Mouse (Mus musculus): ENCODE measurements at regions not wholly inside any gene's neighbourhood (a gene's known extent, or its start where the extent isn't known, plus 50 kb on each side); places are given as distances from the start of the nearest gene placed in this dataset.

- DNase-seq (ENCODE audit: low spot score) = no peak
Measured at GRCm38 (mm10) chr3:148659024-148659423, 331.3 kb downstream of the Adgrl2 start.

DNA sequence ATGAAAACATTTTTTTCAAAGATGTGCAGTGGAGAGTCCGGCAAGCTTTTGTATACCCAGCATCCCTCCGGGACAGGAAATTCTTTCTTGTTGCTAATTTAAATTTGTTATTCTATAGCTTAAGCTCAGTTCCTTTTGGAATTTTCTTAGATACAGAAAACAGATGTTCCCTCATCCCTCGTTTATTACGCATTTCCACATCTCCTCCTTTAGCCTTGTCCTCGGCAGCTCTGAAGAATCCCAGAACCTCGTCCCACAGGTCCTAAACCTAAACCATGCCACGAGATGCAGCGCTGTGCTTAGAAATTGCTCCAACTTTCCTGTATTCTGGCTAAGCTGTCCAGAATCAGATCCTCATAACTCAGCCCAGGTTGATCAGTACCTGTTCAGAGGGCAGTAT is 332.0 kb downstream of the Adgrl2 start:
- no peak for DNase-seq (ENCODE audit: low spot score)

GRCm38 (mm10) chr3:148656187-148656586 is 334.2 kb downstream of the Adgrl2 start:
- no peak for DNase-seq (ENCODE audit: low spot score)

DNA sequence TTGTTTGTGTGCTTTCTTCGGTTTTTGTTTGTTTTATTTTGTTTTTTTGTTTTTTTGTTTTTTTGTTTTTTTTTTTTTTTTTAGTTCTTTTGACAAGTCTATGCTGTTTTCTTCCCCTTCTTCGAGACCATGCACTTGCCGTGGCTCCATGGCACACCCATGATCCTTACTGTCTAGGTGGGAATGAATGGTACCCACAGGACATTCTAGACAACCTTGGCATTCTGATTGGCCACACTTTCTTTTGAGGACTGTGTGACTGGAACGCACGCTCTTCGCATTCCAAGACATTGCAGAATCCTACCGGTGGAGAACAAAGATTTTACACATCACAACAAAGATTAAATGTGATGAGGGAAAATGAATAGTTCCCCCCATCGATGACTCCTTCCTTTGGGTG is 340.1 kb downstream of the Adgrl2 start:
- DNase-seq (ENCODE audit: low spot score) = no peak

- no peak for DNase-seq (ENCODE audit: low spot score)
Measured at GRCm38 (mm10) chr3:148644924-148645323, 345.4 kb downstream of the Adgrl2 start.

GRCm38 (mm10) chr3:148641581-148641980 is 348.8 kb downstream of the Adgrl2 start:
- no peak for DNase-seq (ENCODE audit: low spot score)

DNA sequence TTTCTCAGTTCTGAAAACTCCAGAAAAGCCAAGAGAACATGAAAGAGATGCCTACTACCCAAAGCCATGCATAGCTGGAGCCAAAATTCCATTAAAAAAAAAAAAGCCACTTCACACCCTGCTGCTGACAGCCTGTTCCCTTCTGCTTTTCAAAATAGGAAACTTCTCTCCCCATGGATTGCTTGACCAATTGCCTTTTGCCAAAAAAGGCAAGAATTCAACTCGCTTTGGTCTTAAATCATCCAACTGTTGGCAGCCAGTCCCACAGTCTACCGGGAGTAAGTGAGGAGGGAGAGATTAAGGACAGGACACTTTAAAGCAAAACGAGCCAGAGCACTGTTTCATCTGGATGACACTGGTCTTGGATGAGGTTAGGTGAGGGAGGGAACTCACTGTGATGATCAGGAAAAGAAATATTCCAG is 349.7 kb downstream of the Adgrl2 start:
- DNase-seq (ENCODE audit: low spot score) = no peak

GRCm38 (mm10) chr3:148635101-148635500 is 355.3 kb downstream of the Adgrl2 start:
- DNase-seq (ENCODE audit: low spot score) = no peak

- DNase-seq (ENCODE audit: low spot score) = no peak
Measured at GRCm38 (mm10) chr3:148634352-148634751, 356.0 kb downstream of the Adgrl2 start.

DNA sequence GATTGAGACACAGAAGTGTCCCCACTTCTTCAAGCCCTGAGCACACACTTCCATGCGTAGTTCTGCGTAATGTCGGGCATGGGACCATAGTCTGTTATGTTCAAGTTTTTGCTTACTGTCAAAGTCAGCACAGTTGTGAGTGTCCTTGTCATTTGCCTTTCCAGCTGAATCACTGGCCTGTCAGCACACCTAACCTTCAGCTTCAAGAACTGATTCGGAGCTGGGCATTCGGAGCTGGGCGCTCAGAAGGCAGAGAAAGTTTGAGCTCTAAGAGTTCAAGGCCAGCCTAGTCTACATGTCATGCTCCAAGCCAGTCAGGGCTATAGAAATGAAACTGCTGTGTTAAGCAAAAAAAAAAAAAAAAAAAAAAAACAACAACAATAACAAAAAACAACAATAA is 357.1 kb downstream of the Adgrl2 start:
- no peak for DNase-seq (ENCODE audit: low spot score)

GRCm38 (mm10) chr3:148632449-148632848 is 357.9 kb downstream of the Adgrl2 start:
- DNase-seq (ENCODE audit: low spot score) = no peak

DNA sequence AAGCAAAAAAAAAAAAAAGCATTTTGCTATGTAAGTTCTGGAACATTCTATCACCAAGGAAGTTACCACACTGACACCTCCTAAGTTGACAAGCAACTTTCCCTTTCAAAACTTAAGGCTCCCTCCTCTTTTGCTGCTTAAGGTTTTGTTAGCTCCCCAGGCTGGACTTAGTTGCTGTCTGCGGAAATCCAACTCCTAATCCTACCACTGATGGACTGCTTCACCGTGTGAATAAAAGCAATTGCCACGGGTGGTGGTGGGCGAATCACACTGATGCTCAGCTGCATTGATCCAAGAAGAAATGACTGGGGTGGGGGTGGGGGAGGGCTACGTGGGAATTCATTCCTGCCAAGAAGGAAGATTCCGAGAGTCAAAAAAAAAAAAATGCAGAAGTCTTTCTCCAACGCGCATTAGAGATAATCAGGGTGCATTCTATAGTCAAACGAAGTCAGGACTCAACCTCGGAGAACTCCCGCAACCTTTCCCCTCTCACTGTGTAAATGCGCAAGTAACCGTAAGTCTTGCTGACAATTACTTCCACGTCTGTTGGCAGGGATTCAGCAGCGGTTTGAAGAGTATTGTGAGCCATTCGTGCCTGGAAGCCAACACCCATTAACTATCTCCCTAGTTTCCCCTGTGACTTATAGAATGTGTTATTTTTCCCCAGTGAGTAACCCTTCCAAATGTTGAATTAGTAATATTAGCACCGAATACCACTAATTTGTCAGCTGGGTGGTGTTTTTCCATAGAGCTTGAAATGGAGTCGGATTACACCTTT is 358.8 kb downstream of the Adgrl2 start:
- DNase-seq (ENCODE audit: low spot score) = peak; percentile 46

GRCm38 (mm10) chr3:148630865-148631264 is 359.5 kb downstream of the Adgrl2 start:
- no peak for DNase-seq (ENCODE audit: low spot score)

GRCm38 (mm10) chr3:148614971-148615671 is 375.2 kb downstream of the Adgrl2 start:
- no peak for DNase-seq (ENCODE audit: low spot score)

DNA sequence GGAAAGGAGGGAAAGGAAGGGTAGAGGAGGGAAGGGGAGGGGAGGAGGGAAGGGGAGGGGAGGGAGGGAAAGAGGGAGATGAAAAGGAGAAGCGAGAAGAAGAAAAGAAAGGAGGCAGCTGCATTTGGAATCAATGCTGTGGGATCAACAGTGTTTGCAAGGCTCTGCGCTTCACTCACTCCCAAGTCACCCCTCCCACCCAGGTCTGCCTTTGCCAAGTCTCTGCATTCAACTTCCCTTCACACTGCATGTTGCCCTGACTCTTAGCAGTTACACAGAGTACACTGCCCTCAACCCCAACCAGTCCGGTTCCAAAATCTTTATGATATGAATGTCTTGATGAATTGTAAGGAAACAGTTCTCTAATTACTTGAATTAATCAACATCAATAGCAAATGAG is 376.9 kb downstream of the Adgrl2 start:
- no peak for DNase-seq (ENCODE audit: low spot score)

GRCm38 (mm10) chr3:148603276-148603675 is 387.1 kb downstream of the Adgrl2 start:
- DNase-seq (ENCODE audit: low spot score) = no peak

- DNase-seq (ENCODE audit: low spot score) = no peak
Measured at GRCm38 (mm10) chr3:148602730-148603255, 387.6 kb downstream of the Adgrl2 start.

GRCm38 (mm10) chr3:148595561-148595960 is 394.8 kb downstream of the Adgrl2 start:
- no peak for DNase-seq (ENCODE audit: low spot score)

DNA sequence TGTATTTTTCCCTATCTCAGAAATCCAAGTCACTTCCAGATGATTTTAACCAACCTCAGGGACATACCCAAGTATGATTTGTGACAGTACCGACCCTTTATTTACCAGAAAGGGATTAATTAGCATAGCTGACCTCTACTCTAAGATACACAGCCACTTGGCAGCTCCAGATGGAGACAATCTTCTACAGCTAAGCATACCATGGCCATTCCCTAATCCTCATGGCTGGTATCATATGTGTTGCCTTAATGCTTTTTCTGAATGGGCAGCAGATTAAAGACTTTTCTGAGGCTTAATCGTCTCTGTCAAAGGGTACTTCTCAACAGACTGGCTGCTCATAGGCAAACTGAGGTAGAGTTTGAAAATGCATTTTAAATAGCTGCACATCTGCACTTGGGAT is 400.8 kb downstream of the Adgrl2 start:
- DNase-seq (ENCODE audit: low spot score) = no peak

- no peak for DNase-seq (ENCODE audit: low spot score)
Measured at GRCm38 (mm10) chr3:148575735-148576134, 414.6 kb downstream of the Adgrl2 start.

DNA sequence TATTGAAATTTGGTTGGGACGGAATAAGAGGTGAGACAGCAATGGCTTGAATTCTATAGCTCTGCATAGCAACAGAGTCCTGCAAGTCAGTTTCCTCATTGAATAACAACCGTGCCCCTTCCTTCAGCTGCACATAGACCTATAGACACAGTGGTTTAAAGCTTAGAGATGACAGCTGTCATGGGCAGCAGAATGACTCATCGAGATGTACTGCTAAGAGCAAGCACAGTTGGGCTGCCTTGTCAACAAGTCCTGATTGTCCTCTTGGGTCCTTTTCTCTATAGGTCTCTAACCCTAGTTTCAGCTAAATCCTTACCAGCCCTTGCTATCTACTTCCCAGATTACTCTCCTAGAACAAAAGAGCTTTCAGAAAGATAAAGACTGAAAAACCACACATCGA is 417.9 kb downstream of the Adgrl2 start:
- DNase-seq (ENCODE audit: low spot score) = no peak

DNA sequence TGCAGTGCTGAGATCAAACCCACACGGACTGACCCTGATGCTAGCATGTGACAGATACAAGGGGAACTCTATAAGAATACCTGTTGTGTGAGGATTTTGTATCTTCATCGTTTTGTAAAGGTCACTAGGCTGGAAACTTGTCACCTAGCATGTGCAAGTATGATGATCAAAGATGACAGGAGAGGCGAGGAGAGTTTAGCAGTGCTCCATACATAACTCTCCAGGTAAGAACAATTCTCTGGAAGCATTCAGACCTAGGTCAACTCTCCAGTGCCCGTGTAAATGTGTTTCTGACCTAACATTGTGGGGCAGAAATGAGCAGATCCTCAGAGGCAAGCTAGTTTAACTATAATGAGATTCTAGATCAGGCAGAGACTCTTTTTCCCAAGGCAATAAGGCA is 425.6 kb downstream of the Adgrl2 start:
- no peak for DNase-seq (ENCODE audit: low spot score)

DNA sequence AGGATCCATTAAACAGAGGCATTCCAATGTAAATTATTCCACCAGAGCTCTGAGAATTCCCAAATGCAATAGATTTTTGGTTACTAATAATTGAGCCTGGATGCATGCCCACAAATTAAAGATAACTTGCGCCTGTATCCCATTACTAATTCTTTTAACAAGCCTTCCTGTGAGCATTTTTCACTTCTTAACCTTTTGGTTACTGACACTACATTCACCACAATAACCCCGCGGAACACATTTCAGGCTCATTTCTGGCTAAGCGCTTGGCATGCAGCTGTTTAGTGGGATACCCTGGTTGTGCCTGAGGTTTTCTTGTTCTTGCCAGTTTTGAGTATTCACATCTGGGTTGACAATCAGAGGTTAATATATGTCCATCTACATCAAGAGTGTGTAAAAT is 429.1 kb downstream of the Adgrl2 start:
- no peak for DNase-seq (ENCODE audit: low spot score)

Data from retina, embryonic 14.5 days (tissue).